Comparison of ENCODE assay signal across 9 mouse cellular contexts in genomic region chr15:9074671-9075070, GRCm38 (mm10). TPM values are rescaled to one million over a fixed set of nuclear protein-coding genes. Genes with fewer than 3 reads are reported as not detected.
DNase-seq lines count a peak whose midpoint lies in the region; ATAC-seq and TF ChIP-seq lines count a peak whose summit lies in the region.
"Had no signal": no experiment of that assay in that cellular context is flagged by ENCODE, and none has a peak within 500 bp of the region (broad histone marks: within the 10 kb centered on the region; RNA-seq: fewer than 3 reads in every experiment).

No protein-coding gene starts in this region.

- peak overlapping the region; percentile 75 for H3K9ac ChIP-seq in liver, embryonic 16.5 days (ENCODE audit: low read depth, low read length)
- no peak overlapping the region for H3K9ac ChIP-seq in forebrain, postnatal 0 days
- H3K9ac ChIP-seq: embryonic facial prominence, embryonic 15.5 days had no signal

- H3K4me2 ChIP-seq in liver, embryonic 16.5 days (ENCODE audit: low read depth, low read length) = peak overlapping the region; percentile 89
- no peak overlapping the region for H3K4me2 ChIP-seq in forebrain, postnatal 0 days (ENCODE audit: low read depth)
- H3K4me2 ChIP-seq: embryonic facial prominence, embryonic 15.5 days had no signal

- H3K27ac ChIP-seq in liver, embryonic 16.5 days (ENCODE audit: low read length) = peak overlapping the region; percentile 98
- no peak overlapping the region for H3K27ac ChIP-seq in forebrain, postnatal 0 days (ENCODE audit: low read depth, low read length)
- H3K27ac ChIP-seq: embryonic facial prominence, embryonic 15.5 days had no signal

- peaks cover 53% of the 10 kb centered on the region for H3K4me1 ChIP-seq in liver, embryonic 16.5 days (ENCODE audit: control insufficient read depth, low read depth, low read length)
- H3K4me1 ChIP-seq in forebrain, postnatal 0 days (ENCODE audit: insufficient read depth) = no peaks in the 10 kb centered on the region; the same call in 1 of the 2 replicates

- ATAC-seq in liver, embryonic 16.5 days (ENCODE audit: low read depth) = peak; percentile 73
- no peak for ATAC-seq in forebrain, postnatal 0 days

- H3K9me3 ChIP-seq in liver, embryonic 16.5 days (replicated peaks; ENCODE audit: control insufficient read depth, low read length) = no peaks in the 10 kb centered on the region
- H3K9me3 ChIP-seq in forebrain, postnatal 0 days (ENCODE audit: low read length) = no peaks in the 10 kb centered on the region
- H3K9me3 ChIP-seq: embryonic facial prominence, embryonic 15.5 days had no signal

- WGBS in liver, embryonic 16.5 days (ENCODE audit: insufficient replicate concordance) = 5% methylated on average over 4 of the region's 4 CpGs
- WGBS in forebrain, postnatal 0 days = 24% methylated on average over 4 of the region's 4 CpGs

- H3K27me3 ChIP-seq in liver, embryonic 16.5 days (ENCODE audit: control insufficient read depth, insufficient read depth, low read depth, low read length) = no peaks in the 10 kb centered on the region
- no peaks in the 10 kb centered on the region for H3K27me3 ChIP-seq in forebrain, postnatal 0 days (ENCODE audit: insufficient read depth, low read length)
- H3K27me3 ChIP-seq: embryonic facial prominence, embryonic 15.5 days had no signal

- no peak for TF ChIP-seq CTCF in forebrain, postnatal 0 days (IDR thresholded peaks at IDR 0.05; ENCODE audit: low read depth)

- H3K4me3 ChIP-seq in liver, embryonic 16.5 days (ENCODE audit: low read depth, low read length) = peak overlapping the region; percentile 100
- H3K4me3 ChIP-seq in forebrain, postnatal 0 days (ENCODE audit: low read depth, low read length) = no peak overlapping the region
- H3K4me3 ChIP-seq: embryonic facial prominence, embryonic 15.5 days had no signal

- no peaks in the 10 kb centered on the region for H3K36me3 ChIP-seq in liver, embryonic 16.5 days (ENCODE audit: control insufficient read depth, insufficient read depth)
- no peaks in the 10 kb centered on the region for H3K36me3 ChIP-seq in forebrain, postnatal 0 days (ENCODE audit: insufficient read depth)
- H3K36me3 ChIP-seq: embryonic facial prominence, embryonic 15.5 days had no signal

- peak; percentile 47 for DNase-seq in embryo, embryonic 10.5 days (ENCODE audit: low spot score)
- DNase-seq in embryo, embryonic 9.5 days (ENCODE audit: extremely low spot score) = no peak
- DNase-seq in adipocyte (ENCODE audit: low spot score) = peak; percentile 51
- peak; percentile 50 for DNase-seq in heart, postnatal 4 days
- no peak for DNase-seq in cerebellum, postnatal 10 days
- no peak for DNase-seq in forebrain, postnatal 0 days
- no peak for DNase-seq in right cerebral cortex, postnatal 36 days (ENCODE audit: low spot score in 2 of 2)

RNA-seq across cellular contexts. Expression of gene Nadk2, which starts 3.6 kb away (rescaled TPM):
- total RNA-seq in heart, postnatal 4 days (2021) = 10 to 100 TPM; 48.8 to 50.5 TPM
- polyA plus RNA-seq in liver, embryonic 16.5 days (2015; fragmentation: Nextera tagmentation; extraction: Ambion mirVana) = 85.7 and 88.8 TPM in 2 replicates
- total RNA-seq in forebrain, postnatal 0 days (2014; rRNA removed) = 30.7 and 33.3 TPM in 2 replicates
- polyA plus RNA-seq in forebrain, postnatal 0 days (2015; fragmentation: Nextera tagmentation; extraction: Ambion mirVana) = 19.3 and 22.6 TPM in 2 replicates

Comparison
In these comparisons a context has a peak if more than half of its experiments do, and no peak if none do; other contexts are left out.
1. DNase-seq: peak in embryo, embryonic 10.5 days (single experiment), adipocyte (single experiment) and heart, postnatal 4 days (single experiment); none in embryo, embryonic 9.5 days (single experiment), cerebellum, postnatal 10 days (0 of 2), forebrain, postnatal 0 days (single experiment) and right cerebral cortex, postnatal 36 days (0 of 2).